Mouse (Mus musculus) left cerebral cortex, adult 8-10 months (tissue): ENCODE measurements at regions not wholly inside any gene's neighbourhood (a gene's known extent, or its start where the extent isn't known, plus 50 kb on each side); places are given as distances from the start of the nearest gene placed in this dataset.

Experiments
- DNase-seq, 2 experiments: peaks; one replicate each; pipeline ENCODE4 v3.0.0; 2022; ENCODE audit warnings: low spot score in 2 of 2

GRCm38 (mm10) chr9:24833766-24834165, 59.7 kb upstream of the Tbx20 start:
- no peak for DNase-seq

GRCm38 (mm10) chr9:24848210-24848609, 74.1 kb upstream of the Tbx20 start:
- DNase-seq = no peak

- no peak for DNase-seq
Observed at GRCm38 (mm10) chr9:24859459-24859858, 85.4 kb upstream of the Tbx20 start.

GRCm38 (mm10) chr9:24866390-24867173, 92.5 kb upstream of the Tbx20 start:
- no peak for DNase-seq

GRCm38 (mm10) chr9:24868746-24869145, 94.6 kb upstream of the Tbx20 start:
- DNase-seq = no peak

- DNase-seq = no peak
Observed at GRCm38 (mm10) chr9:24874434-24875143, 100.5 kb upstream of the Tbx20 start.

- no peak for DNase-seq
Observed at GRCm38 (mm10) chr9:24878384-24879174, 104.5 kb upstream of the Tbx20 start.

- DNase-seq = no peak
Observed at GRCm38 (mm10) chr9:24879662-24880061, 105.6 kb upstream of the Tbx20 start.

- DNase-seq = no peak
Observed at GRCm38 (mm10) chr9:24884011-24884410, 109.9 kb upstream of the Tbx20 start.

GRCm38 (mm10) chr9:24888282-24888681, 114.2 kb upstream of the Tbx20 start:
- DNase-seq = no peak

GRCm38 (mm10) chr9:24896498-24897261, 122.6 kb upstream of the Tbx20 start:
- DNase-seq = no peak

- DNase-seq = no peak
Observed at GRCm38 (mm10) chr9:24899206-24899928, 125.3 kb upstream of the Tbx20 start.

GRCm38 (mm10) chr9:24903706-24904105, 129.6 kb upstream of the Tbx20 start:
- no peak for DNase-seq

- DNase-seq = peak; percentile 6 to 27
Observed at GRCm38 (mm10) chr9:24909086-24909979, 135.2 kb upstream of the Tbx20 start.

GRCm38 (mm10) chr9:24910738-24911137, 136.6 kb upstream of the Tbx20 start:
- no peak for DNase-seq

GRCm38 (mm10) chr9:24920031-24920445, 145.9 kb upstream of the Tbx20 start:
- DNase-seq = no peak

- no peak for DNase-seq
Observed at GRCm38 (mm10) chr9:24922051-24922860, 148.2 kb upstream of the Tbx20 start.

GRCm38 (mm10) chr9:24923514-24923913, 149.4 kb upstream of the Tbx20 start:
- DNase-seq = no peak

GRCm38 (mm10) chr9:24937731-24938130, 151.5 kb upstream of the Gm10181 start:
- DNase-seq = no peak
